Mouse (Mus musculus) heart, adult 9 months (tissue): Measurements from ENCODE around the gene Pramef17.
"Not testable (repeated sequence)": the region's sequence is repeated elsewhere in the genome, so short reads cannot be mapped to it uniquely, and the experiment has no call there.

Experiments used
- DNase-seq, 2 experiments: peaks; one replicate each; pipeline ENCODE4 v3.0.0; 2022; ENCODE audit warnings: low spot score in 2 of 2

Pramef17 gene

GRCm38 (mm10) chr4:143994269-143994668 lies at the start of gene Pramef17:
TSS of gene Pramef17 (minus strand) at chr4:143994369.
- DNase-seq: not testable (repeated sequence)

GRCm38 (mm10) chr4:143988126-143988525 lies 6.0 kb downstream of the Pramef17 start:
- DNase-seq: peak; percentile 60 to 64

- peak; percentile 78 to 79 for DNase-seq
Measured at GRCm38 (mm10) chr4:143987475-143987941, 6.7 kb downstream of the Pramef17 start.

- DNase-seq: peak; percentile 56 to 64
Measured at GRCm38 (mm10) chr4:143985733-143986132, 8.4 kb downstream of the Pramef17 start.

- DNase-seq: peak; percentile 30 to 57
Measured at GRCm38 (mm10) chr4:143985165-143985564, 9.0 kb downstream of the Pramef17 start.

- not testable (repeated sequence) for DNase-seq
Measured at GRCm38 (mm10) chr4:143983446-143983845, 10.7 kb downstream of the Pramef17 start.

- DNase-seq: not testable (repeated sequence)
Measured at GRCm38 (mm10) chr4:143966850-143967249, 27.3 kb downstream of the Pramef17 start, which contains the start of gene Gm13101. TSS of gene Gm13101 (minus strand) at chr4:143966950.

GRCm38 (mm10) chr4:143950916-143951315 lies 43.3 kb downstream of the Pramef17 start, which contains the start of gene Pramef25:
TSS of gene Pramef25 (minus strand) at chr4:143951016.
- not testable (repeated sequence) for DNase-seq
